Mouse (Mus musculus) liver, postnatal 0 days (tissue): ENCODE measurements around the gene Vmn1r85. TPM values are rescaled to one million over a fixed set of nuclear protein-coding genes. Genes with fewer than 3 reads are reported as not detected.
A peak's percentile ranks its signal among the peaks of the same experiment; 100 is the strongest.
"Not testable (repeated sequence)": the region's sequence is repeated elsewhere in the genome, so short reads cannot be mapped to it uniquely, and the experiment has no call there.

ENCODE experiments used
- ATAC-seq: fragments of 200-750 bp; cut with Nextera tagmentation; 2 replicates; pipeline ENCODE4 v1.8.0; 2017; ENCODE audit warnings: mild to moderate bottlenecking, moderate library complexity
- DNase-seq: peaks from one replicate; pipeline ENCODE4 v3.0.0-alpha.2; 2016
- H3K27ac ChIP-seq: fragments of 300-500 bp; sonication (generic); 2 replicates; pipeline ENCODE4 v1.5.1; 2014; ENCODE audit warnings: antibody characterized with exemption, moderate library complexity, mild to moderate bottlenecking, low read depth
- H3K27me3 ChIP-seq: fragments of 300-500 bp; sonication (generic); 2 replicates; pipeline ENCODE4 v1.6.1; 2014; ENCODE audit warnings: low read length, control low read depth, mixed read lengths; ENCODE audit not compliant: insufficient read depth
- H3K36me3 ChIP-seq: fragments of 300-500 bp; sonication (generic); replicated peaks from 2 replicates; pipeline ENCODE4 v1.6.1; 2014; ENCODE audit warnings: mild to moderate bottlenecking, control low read depth, low read length, moderate library complexity, mixed read lengths; ENCODE audit not compliant: insufficient read depth
- H3K4me1 ChIP-seq: fragments of 300-500 bp; sonication (generic); 2 replicates; pipeline ENCODE4 v1.6.1; 2014; ENCODE audit warnings: antibody characterized with exemption, mild to moderate bottlenecking, control low read depth; ENCODE audit not compliant: insufficient read depth
- H3K4me2 ChIP-seq: fragments of 300-500 bp; sonication (generic); 2 replicates; pipeline ENCODE4 v1.6.1; 2014; ENCODE audit warnings: low read depth, mild to moderate bottlenecking, low read length, moderate library complexity, mixed read lengths
- H3K4me3 ChIP-seq: fragments of 300-500 bp; sonication (generic); 2 replicates; pipeline ENCODE4 v1.5.1; 2014; ENCODE audit warnings: low read depth, low read length
- H3K9ac ChIP-seq: fragments of 300-500 bp; sonication (generic); replicated peaks from 2 replicates; pipeline ENCODE4 v1.6.1; 2014; ENCODE audit warnings: mild to moderate bottlenecking, moderate library complexity
- H3K9me3 ChIP-seq: fragments of 300-500 bp; sonication (generic); 2 replicates; pipeline ENCODE4 v1.6.1; 2016; ENCODE audit warnings: mild to moderate bottlenecking, control low read depth, low read length, mixed read lengths
- CTCF ChIP-seq: sonication (generic); IDR thresholded peaks from 2 replicates; pipeline ENCODE4 v1.5.1; 2016; ENCODE audit warnings: antibody characterized with exemption, low read depth
- EP300 ChIP-seq: IDR thresholded peaks from 2 replicates; pipeline ENCODE4 v1.6.1; 2016; ENCODE audit warnings: antibody characterized with exemption, low read depth, mild to moderate bottlenecking
- WGBS: fragments of 180-500 bp; shearing (Covaris S2); extraction: QIAGEN DNeasy Blood & Tissue Kit; methylation state at CpG from one replicate; pipeline ENCODE4 v1.1.7; 2014; ENCODE audit not compliant: insufficient replicate concordance; 5-methylcytosine and 5-hydroxymethylcytosine counted together
- polyA plus RNA-seq: library from polyadenylated mRNA; unstranded; fragments of >200 nt; fragmentation: Nextera tagmentation; extraction: Ambion mirVana; gene quantifications from 2 replicates; pipeline ENCODE4 v1.2.1, GENCODE M21; 2015

The Vmn1r85 gene
- polyA plus RNA-seq: not detected in 2 replicates

DNA sequence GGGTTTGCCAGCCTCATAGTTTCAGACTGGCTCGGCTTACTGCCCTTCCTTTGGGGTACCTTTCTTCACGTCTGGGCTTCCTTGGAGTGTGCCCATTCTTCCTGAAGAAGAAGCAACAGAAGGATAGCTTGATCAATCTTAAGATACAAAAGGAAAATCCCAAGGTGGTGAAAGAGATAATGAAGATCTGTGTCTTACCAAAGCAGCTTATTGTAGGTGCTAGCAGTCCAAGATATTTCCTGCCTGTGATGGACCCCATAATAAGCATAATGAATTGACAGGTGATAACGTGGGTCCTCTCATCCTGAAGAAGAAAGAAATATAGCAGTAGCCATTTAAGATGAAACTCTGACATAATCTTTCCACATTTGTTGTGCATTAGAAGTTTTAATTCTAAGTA, at the start of gene Vmn1r85:
Vmn1r85 (minus strand) TSS at position 101 of the 400 bp plus-strand sequence.
- no peaks in the 10 kb centered on the region for H3K9me3 ChIP-seq
- H3K4me1 ChIP-seq: no peaks in the 10 kb centered on the region
- H3K27ac ChIP-seq: no peak within 1 kb of the TSS
- TF ChIP-seq CTCF: no peak
- DNase-seq: no peak
- no peak within 1 kb of the TSS for H3K4me3 ChIP-seq
- WGBS: 51% methylated on average over 3 of the region's 3 CpGs
- H3K4me2 ChIP-seq: no peak within 1 kb of the TSS
- no peak within 1 kb of the TSS for H3K9ac ChIP-seq
- no peak for ATAC-seq
- H3K27me3 ChIP-seq: no peaks in the 10 kb centered on the region
- H3K36me3 ChIP-seq: no peaks in the 10 kb centered on the region

GRCm38 (mm10) chr7:13140057-13140456, 45.1 kb upstream of the Vmn1r85 start, which contains the start of gene Vmn1r87:
Gene Vmn1r87 (minus strand): TSS chr7:13140157.
- no peak for ATAC-seq
- H3K4me3 ChIP-seq: no peak within 1 kb of the TSS
- no peak within 1 kb of the TSS for H3K9ac ChIP-seq
- no peak for TF ChIP-seq CTCF
- no peak for TF ChIP-seq EP300
- no peaks in the 10 kb centered on the region for H3K27me3 ChIP-seq
- no peak within 1 kb of the TSS for H3K27ac ChIP-seq
- no peak for DNase-seq
- no peaks in the 10 kb centered on the region for H3K36me3 ChIP-seq
- H3K9me3 ChIP-seq: no peaks in the 10 kb centered on the region
- 81% methylated on average over 1 of the region's 1 CpGs for WGBS
- H3K4me1 ChIP-seq: no peaks in the 10 kb centered on the region
- H3K4me2 ChIP-seq: no peak within 1 kb of the TSS

- Histone ChIP-seq H3K4me1 (no peaks in the 10 kb centered on the region), H3K36me3 (no peaks in the 10 kb centered on the region), H3K9ac (no peak overlapping the region), H3K4me3 (no peak overlapping the region), H3K9me3 (no peaks in the 10 kb centered on the region), H3K27ac (no peak overlapping the region), H3K27me3 (no peaks in the 10 kb centered on the region), H3K4me2 (no peak overlapping the region)
- DNase-seq (no peak), ATAC-seq (no peak)
- no peak for TF ChIP-seq EP300
Measured at GRCm38 (mm10) chr7:13137340-13137739, 42.4 kb upstream of the Vmn1r85 start.

- H3K4me1 ChIP-seq: no peaks in the 10 kb centered on the region
- DNase-seq (no peak), ATAC-seq (no peak)
- H3K4me3 ChIP-seq: no peak overlapping the region
- no peak overlapping the region for H3K9ac ChIP-seq
- H3K27me3 ChIP-seq: no peaks in the 10 kb centered on the region
- no peak overlapping the region for H3K4me2 ChIP-seq
- no peak overlapping the region for H3K27ac ChIP-seq
- no peak for TF ChIP-seq EP300
- no peak for TF ChIP-seq CTCF
- no peaks in the 10 kb centered on the region for H3K9me3 ChIP-seq
- H3K36me3 ChIP-seq: no peaks in the 10 kb centered on the region
- whole genome bisulfite sequencing: 75% methylated on average over 2 of the region's 2 CpGs
Measured at GRCm38 (mm10) chr7:13131856-13132255, 36.9 kb upstream of the Vmn1r85 start.

DNA sequence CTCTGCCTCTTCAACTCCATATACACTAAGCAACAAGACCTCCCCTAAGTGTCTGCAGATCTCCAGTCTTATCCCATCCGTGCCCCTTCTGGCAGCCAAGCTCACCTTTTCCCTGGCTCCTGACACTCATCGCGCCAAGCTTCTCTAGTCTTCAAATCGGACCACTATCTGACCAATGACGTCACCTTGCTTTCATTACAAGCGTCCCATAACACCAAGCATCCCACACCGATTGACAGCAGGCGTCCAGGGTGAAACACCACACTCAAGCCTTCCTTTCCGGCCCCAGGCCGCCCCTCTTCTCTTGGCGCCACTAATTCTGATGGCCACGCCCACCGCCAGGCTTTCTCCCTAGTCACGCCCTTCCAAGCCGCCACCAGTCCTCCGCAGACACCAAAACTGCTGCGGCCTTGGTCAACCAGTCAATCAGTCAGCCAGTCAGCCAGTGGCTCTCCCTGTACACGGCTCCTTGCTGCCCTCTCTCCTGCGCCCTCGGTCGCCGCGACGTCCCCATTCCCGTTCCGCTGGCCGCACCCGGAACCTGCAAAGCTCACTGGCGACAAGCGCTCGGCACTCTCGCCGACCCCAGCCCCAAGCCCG, 28.7 kb upstream of the Vmn1r85 start:
- 2% methylated on average over 14 of the region's 34 CpGs for WGBS
- H3K4me3 ChIP-seq, H3K4me2 ChIP-seq, H3K27ac ChIP-seq, H3K9me3 ChIP-seq, H3K4me1 ChIP-seq, H3K27me3 ChIP-seq, DNase-seq, H3K9ac ChIP-seq, H3K36me3 ChIP-seq: not testable (repeated sequence)
- peak; percentile 79 for ATAC-seq

- no peak for DNase-seq
- Histone ChIP-seq H3K36me3 (no peaks in the 10 kb centered on the region), H3K4me1 (no peaks in the 10 kb centered on the region), H3K9ac (no peak within 1 kb of the TSS), H3K9me3 (no peaks in the 10 kb centered on the region), H3K27ac (no peak within 1 kb of the TSS), H3K4me3 (no peak within 1 kb of the TSS), H3K27me3 (no peaks in the 10 kb centered on the region), H3K4me2 (no peak within 1 kb of the TSS)
- ATAC-seq: no peak
- no peak for TF ChIP-seq CTCF
- TF ChIP-seq EP300: no peak
Measured at GRCm38 (mm10) chr7:13119817-13120216, 24.8 kb upstream of the Vmn1r85 start, which contains the start of gene Vmn1r86. Gene Vmn1r86 (minus strand): TSS chr7:13119917.

GRCm38 (mm10) chr7:13072293-13072692, 22.7 kb downstream of the Vmn1r85 start:
- ATAC-seq (no peak), DNase-seq (no peak)
- WGBS: 53% methylated on average over 5 of the region's 5 CpGs
- H3K9me3 ChIP-seq: no peaks in the 10 kb centered on the region
- H3K4me2 ChIP-seq: no peak overlapping the region
- H3K9ac ChIP-seq: no peak overlapping the region
- H3K36me3 ChIP-seq: no peaks in the 10 kb centered on the region
- no peaks in the 10 kb centered on the region for H3K4me1 ChIP-seq
- no peaks in the 10 kb centered on the region for H3K27me3 ChIP-seq
- TF ChIP-seq CTCF: no peak
- no peak for TF ChIP-seq EP300
- H3K27ac ChIP-seq: no peak overlapping the region
- H3K4me3 ChIP-seq: no peak overlapping the region
